Mouse (Mus musculus): ENCODE results near the gene Knl1.

GRCm38 (mm10) chr2:119072397-119072796 is 25.5 kb downstream of the Knl1 start:
- TF ChIP-seq E2F4 (IDR thresholded peaks at IDR 0.05; ENCODE audit: insufficient read depth) (no peak), POLR2A (IDR thresholded peaks at IDR 0.05; ENCODE audit: insufficient read length, low read depth) (no peak), USF1 (IDR thresholded peaks at IDR 0.05; ENCODE audit: low read depth) (no peak), POLR2AphosphoS2 (IDR thresholded peaks at IDR 0.05; ENCODE audit: insufficient read length, low read depth) (no peak)
